Mouse (Mus musculus) CD4-positive naive resting alpha-beta T cell, adult 57 days (primary cell): ENCODE data around the gene Krtap16-3. TPM values are rescaled to one million over a fixed set of nuclear protein-coding genes. Genes with fewer than 3 reads are reported as not detected.

Source experiments
- total RNA-seq: library from RNA; stranded (reverse); gene quantifications from one replicate; pipeline ENCODE4 v1.2.4, GENCODE M21; 2023

The Krtap16-3 gene
- not detected for total RNA-seq

GRCm38 (mm10) chr16:88962773-88963172 is at the start of gene Krtap16-3:
Gene Krtap16-3 (minus strand): TSS chr16:88962873.

GRCm38 (mm10) chr16:89010659-89011058 is 48.0 kb upstream of the Krtap16-3 start, which contains the start of gene Krtap22-2:
Gene Krtap22-2 (minus strand): TSS chr16:89010759.

GRCm38 (mm10) chr16:88932165-88932564 is 30.5 kb downstream of the Krtap16-3 start, which contains the start of gene Krtap19-9b:
Gene Krtap19-9b (minus strand): TSS chr16:88932265.

Other genes starting within 250 kb of the Krtap16-3 start
- gene Krtap13-1, start 234.0 kb downstream of the Krtap16-3 start, total RNA-seq, result not detected
- not detected for gene Krtap13, start 211.2 kb downstream of the Krtap16-3 start, total RNA-seq
- gene 2310034C09Rik, start 204.0 kb downstream of the Krtap16-3 start, total RNA-seq, result not detected
- gene 2310057N15Rik, start 188.7 kb downstream of the Krtap16-3 start, total RNA-seq, result not detected
- not detected for gene Gm5965, start 185.0 kb downstream of the Krtap16-3 start, total RNA-seq
- not detected for gene Gm20741, start 150.7 kb downstream of the Krtap16-3 start, total RNA-seq
- gene Krtap15, start 142.7 kb downstream of the Krtap16-3 start, total RNA-seq, result not detected
- not detected for gene Krtap14, start 136.7 kb downstream of the Krtap16-3 start, total RNA-seq
- not detected for gene Krtap19-1, start 93.5 kb downstream of the Krtap16-3 start, total RNA-seq
- not detected for gene Krtap19-2, start 88.6 kb downstream of the Krtap16-3 start, total RNA-seq
- gene Krtap19-3, start 84.8 kb downstream of the Krtap16-3 start, total RNA-seq, result not detected
- not detected for gene Krtap19-4, start 77.8 kb downstream of the Krtap16-3 start, total RNA-seq
- gene Krtap19-5, start 66.4 kb downstream of the Krtap16-3 start, total RNA-seq, result not detected
- not detected for gene Krtap19-9b, start 30.6 kb downstream of the Krtap16-3 start, total RNA-seq
- not detected for gene Krtap22-2, start 47.9 kb upstream of the Krtap16-3 start, total RNA-seq
- gene Gm10229, start 52.4 kb upstream of the Krtap16-3 start, total RNA-seq, result not detected
- not detected for gene Krtap6-1, start 68.8 kb upstream of the Krtap16-3 start, total RNA-seq
- gene Gm10228, start 78.6 kb upstream of the Krtap16-3 start, total RNA-seq, result not detected
- not detected for gene Krtap6-5, start 85.0 kb upstream of the Krtap16-3 start, total RNA-seq
- gene 1110025L11Rik, start 101.1 kb upstream of the Krtap16-3 start, total RNA-seq, result not detected
- gene Krtap6-3, start 121.1 kb upstream of the Krtap16-3 start, total RNA-seq, result not detected
- gene Gm6358, start 178.0 kb upstream of the Krtap16-3 start, total RNA-seq, result not detected
- gene Gm10061, start 188.2 kb upstream of the Krtap16-3 start, total RNA-seq, result not detected
- not detected for gene Gm9789, start 195.1 kb upstream of the Krtap16-3 start, total RNA-seq
- not detected for gene Gm7735, start 206.6 kb upstream of the Krtap16-3 start, total RNA-seq
- not detected for gene 1110057P08Rik, start 211.9 kb upstream of the Krtap16-3 start, total RNA-seq
- gene Krtap20-2, start 243.0 kb upstream of the Krtap16-3 start, total RNA-seq, result not detected